Mouse (Mus musculus) R1 (cell line): ENCODE data around the gene Ecm2.

ENCODE experiments used
- DNase-seq: peaks from one replicate; pipeline ENCODE4 v3.0.0-alpha.2; 2018; ENCODE audit warnings: low read depth, low spot score

Gene Ecm2

DNA sequence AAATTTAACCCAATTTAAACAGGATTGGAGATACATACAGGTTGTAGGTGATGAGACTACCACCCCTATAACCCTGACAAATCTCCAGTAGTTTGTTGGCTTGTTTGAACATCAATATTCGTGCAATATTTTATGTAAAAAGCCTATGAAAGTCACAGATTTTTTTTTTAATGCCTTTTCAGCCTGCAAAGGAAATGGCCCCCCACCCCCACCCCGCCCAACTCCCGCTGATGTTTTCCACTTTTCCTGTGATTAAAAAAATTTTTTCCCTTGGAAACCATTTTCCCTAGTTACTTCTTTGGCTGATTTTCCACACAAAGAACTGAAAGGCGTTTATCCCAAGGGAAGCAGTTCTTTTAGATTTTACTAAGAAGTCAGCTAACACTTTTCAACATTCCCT lies at the start of gene Ecm2:
Ecm2 (plus strand) TSS at position 301 of the 400 bp plus-strand sequence.
- no peak for DNase-seq

DNA sequence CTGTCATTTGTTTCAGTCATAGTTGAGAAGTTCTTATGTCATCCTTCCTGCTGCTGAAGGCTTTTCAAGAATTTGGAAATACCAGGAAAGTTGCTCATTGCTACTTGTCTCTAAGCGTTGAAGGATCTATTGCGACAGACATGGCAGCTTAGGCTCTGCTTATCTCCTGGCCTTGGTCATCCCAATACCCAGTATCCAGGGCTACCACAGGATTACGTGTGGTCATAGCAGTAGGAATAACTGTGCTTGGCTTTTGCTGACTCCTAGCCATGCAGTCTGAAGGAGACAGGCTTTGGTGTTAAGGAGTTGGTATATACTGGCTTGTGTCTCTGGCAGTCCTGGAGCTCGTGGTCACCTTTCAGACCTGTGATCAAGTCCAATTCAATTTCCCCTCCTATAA lies 44.3 kb upstream of the Ecm2 start:
- DNase-seq: no peak

DNA sequence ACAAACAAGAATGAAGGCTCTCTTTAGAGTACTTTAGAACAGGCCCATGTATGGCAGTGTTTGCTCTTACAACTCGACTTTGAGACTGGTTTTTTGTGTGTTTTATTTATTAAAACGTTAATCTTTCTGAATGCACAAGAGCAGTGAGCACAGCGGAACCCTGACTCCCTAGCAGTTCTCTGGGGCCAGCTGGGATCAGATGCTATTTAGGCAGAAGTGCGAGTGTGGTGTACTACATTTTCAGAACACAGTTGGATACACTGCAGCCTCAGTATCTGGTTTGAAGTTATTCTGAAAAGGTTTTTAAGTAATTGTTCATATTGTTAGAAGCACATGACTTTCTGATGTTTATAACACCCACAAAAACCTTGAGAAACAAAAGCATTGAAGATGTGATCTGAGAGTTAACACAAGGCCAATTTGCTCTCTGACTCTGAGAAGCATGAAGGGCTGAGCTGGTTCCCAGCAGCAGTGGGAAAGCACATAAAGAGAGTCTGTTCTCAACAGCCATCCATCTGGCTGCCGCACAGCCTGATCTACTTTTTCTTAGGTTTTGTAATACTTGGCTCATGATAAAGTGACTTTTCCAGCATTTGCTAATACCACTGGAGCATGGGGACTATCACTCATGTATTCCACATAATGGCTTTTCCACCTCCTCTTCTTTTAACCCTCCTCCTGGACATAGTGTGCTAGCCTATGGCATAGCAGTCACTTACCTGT lies 43.8 kb upstream of the Ecm2 start:
- DNase-seq: no peak

DNA sequence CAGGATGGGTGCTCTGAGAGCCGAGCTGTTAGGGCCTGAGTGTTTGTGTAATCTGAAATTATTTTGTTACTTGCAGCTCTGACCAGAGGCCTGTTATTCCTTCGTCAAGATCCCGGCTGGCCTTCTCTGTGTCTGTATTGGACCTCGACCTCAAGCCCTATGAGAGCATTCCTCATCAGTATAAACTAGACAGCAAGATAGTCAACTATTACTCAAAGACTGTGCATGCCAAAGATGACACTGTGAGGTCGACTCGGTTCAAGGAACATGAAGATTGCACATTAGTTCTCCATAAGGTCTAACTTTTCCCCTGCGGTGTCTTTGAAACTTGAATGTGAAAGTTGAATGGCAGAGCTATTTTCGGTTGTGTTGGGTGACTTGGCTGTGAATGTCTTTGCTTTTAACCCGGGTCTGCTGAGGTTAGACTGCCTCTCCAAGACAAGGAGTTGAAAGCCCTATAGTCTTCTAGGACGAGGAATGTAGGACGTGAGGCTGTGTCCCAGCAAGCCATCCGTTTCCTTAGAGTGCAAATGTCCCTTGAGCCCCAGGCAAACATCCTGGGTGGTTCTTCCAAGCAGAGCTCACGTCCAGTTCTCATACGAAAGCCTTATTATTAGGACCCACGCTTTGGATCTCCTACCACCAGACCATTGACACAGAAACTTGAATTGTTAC lies 43.0 kb upstream of the Ecm2 start:
- no peak for DNase-seq

DNA sequence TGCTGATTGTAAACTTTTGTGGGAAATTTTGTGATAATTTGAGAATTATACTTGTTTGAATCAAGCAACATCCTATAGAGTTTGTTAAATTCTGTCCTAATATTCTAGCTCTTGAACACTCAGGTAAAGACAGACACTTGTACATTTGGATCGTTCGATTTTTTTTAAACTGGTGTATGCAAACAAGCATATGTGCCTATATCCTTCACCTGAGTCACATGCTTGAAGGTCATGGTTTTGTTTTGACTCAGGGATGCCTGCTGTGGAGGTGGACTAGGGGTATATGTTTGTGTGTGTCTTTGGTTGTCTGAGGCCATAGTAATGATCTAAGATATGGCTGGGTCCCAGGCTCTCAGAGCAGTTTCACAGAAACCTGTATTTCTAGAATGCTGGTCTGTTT lies 41.7 kb upstream of the Ecm2 start:
- DNase-seq: no peak

DNA sequence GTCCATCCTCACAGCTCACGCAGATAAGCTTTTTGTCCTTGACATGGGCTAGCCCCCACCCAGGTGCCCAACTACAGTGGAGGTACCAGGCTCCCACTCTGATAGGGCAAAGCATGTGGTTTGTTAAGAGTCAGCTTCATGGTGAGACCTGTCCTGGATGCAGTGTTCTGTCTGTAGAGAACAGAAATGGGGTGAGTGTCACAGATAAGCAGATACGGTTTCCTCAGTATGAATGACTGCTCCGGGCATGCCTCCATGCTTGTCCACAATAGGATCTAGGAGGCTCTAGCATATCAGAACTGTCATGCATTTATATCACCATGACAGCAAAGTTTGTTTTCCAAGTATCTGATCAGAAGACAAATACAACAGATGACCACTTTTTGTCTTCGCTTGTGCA lies 38.7 kb upstream of the Ecm2 start:
- no peak for DNase-seq

DNA sequence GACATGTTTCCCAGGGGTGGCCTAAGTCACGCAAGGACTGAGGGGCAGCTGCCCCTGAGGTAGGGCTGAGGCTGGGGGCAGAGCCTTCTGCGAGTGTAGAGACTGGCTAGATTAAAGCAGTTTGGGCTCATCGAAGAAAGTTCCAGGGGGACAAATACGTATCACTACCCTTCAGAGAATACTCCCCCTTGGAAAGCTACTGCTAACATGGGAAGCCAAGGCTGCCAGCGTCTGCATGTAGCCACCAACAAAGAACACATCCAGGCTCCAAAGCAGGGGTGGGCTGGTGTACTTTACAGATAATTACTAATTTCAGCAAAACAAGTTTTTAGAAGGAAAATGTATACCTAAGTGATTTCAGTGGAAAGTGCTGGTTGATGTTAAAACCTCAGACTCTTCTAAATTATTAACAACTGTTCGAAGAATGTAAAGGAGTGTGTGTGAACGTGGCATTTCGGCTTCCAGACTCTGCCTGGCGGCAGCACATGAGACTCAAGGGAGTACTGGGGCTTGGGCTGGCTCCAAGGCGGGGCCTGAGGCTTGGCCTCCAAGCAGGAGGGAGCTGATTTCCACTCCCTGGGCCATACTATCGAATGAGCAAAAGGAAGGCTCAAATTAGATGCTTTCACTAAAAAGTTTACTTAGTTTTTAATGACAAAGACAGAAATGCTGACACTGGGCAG lies 38.1 kb upstream of the Ecm2 start:
- DNase-seq: no peak

DNA sequence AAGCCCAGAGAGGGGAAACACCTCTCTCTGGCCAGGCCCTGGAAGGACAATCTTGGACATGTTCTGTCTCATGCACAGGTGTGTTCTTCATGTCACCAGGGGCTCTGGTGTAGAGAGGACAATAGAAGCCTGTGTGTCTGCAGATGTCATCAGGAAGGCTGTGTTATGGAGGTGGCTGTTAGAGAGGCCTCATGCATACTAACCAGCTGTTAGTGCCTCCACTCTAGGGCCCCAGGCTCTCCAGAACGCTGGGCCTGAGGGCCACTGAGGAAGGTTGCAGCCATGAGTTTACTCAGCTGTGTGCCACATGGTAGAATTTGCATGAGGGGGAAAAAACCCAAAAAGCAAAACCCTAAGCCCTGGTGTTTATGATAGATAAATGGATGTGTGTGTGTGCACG lies 37.0 kb upstream of the Ecm2 start:
- DNase-seq: no peak

DNA sequence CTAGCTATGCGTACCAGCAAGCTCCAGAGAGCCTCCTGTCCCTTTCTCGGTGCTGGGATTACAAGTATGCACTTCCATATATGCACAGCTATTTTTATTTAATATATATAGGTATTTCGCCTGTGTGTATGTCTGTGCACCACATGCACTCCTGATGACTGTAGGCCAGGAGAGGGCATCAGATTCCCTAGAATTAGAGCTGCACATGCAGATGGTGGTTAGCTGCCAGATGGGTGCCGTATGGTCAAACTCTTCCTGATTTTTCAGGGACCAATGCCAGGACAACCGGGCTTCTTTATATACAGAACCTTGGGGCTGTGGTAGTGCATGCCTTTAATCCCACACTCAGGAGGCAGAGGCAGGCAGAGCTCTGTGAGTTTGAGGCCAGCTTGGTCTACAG lies 35.6 kb upstream of the Ecm2 start:
- DNase-seq: no peak

DNA sequence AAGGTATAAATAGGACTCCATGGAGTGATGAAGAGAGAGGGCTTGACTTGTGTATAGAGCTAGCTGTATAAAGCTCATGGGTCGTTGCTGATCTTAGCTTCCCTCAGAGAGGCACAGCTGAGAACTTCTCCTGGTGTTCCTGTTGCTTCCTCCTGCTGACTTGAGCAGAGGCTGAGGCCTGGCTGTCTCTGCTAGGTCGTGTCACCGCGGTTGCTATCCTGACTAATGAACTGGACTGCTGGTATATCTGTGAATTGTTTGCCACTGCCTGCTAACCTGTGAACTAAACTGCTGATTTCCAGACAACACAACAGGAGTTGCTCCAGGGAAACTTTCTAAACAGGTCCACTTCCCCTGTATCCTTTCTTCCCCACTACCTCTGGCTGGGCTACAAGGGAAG lies 34.3 kb upstream of the Ecm2 start:
- DNase-seq: no peak

DNA sequence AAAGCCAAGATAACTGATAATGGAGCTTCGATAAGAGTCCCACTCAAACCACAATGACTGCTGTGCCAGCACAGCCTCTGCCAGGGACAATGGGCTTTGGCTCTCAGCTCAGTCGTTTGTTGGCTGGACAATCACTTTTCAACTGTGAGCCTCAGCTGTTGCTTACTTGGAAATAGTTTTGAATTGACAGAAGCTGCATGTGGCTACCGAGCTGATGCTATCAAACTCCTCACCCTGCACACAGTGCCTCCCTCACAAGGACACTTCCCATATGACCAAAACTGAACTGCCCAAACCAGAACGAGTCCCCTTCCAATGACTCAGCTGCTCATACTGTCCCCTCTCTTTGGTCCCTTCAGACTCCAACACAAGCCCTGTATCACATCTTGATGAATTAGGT lies 33.8 kb upstream of the Ecm2 start:
- DNase-seq: no peak

DNA sequence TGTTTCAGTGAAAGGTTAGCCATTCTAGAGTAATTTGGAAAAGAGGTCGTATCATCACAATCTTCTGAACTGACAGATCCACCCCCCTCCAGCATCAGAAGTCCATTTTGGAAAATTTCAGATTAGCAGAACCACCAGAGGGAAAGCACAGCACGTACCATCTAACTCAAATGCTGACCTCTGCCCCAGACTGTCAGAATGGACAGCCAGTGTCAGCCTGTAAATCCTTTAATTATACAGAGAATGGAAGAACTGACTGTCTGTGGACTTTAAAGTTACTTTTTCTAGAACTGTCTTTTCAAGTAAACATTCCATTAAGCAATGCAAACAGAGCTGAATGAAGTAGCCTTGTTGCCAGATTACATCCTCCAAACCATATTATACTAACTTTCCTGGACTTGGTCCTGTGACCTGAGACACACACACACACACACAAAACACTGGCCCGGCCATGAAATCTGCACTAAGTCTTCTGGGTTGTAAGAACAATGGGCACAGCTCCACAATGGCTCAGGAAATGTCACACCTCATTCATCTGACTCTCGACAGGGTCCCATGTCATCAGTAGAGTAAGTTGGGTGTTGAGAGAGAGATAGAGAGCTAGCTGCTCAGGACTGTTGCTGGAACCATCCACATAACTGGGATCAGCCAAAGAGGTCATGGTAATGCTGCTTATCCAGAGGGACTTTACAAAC lies 32.5 kb upstream of the Ecm2 start:
- no peak for DNase-seq

DNA sequence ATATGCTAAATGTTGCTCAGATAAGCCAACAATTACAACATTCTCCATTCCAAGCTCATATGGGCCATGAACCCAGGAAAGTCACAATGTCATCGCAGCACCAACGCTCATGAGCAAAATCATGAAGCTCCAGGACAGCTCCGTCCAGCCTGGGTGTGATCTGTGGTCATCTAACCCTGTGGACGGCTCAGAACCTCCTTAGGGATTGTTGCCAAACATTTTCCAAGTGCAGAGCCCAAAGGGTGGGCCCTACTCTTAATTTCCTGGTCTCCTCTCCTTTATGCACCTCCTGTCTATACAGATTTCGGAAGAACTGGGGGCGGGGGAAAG lies 32.0 kb upstream of the Ecm2 start:
- no peak for DNase-seq

DNA sequence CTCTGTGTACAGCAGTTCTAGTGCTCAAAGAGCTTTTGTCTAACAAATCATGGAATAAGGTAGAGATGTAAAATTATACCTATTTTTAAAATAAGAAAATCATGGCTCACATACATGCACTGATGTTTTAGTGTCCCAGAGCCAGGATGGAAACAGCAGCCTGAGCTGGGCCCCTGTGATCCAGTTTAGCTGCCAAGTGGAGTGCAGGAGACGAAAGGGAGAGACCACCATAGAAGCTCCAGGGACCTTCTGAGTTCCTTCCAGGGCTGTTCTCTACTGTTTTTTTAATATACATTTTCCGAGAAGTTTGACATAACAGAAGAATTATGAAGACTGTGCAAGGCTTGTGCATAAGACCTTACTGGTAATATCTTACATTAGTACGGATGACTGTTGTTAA lies 26.7 kb upstream of the Ecm2 start:
- no peak for DNase-seq

DNA sequence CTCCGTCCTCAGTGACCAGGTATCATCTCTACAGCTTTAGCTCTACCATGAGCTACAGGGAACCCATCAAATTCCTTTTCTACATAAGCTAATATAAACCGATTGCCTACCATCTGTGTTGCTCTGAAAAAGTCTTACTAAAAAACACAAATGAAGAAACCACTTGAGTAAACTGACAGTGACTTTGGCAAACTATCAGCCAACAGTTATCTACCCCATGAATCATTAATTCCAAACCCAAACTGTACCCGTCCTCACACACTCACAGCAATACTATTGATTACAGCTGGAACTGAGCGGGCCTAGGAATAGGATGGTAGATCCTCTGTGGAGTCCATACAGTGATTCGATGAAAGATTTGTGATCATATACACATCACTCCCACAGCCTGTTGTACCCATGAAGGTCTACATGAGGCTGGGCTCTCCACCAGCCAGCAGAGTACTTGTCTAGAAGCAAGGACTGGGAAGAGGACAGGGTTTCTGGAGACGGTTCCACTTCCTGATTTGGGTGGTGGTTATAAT lies 25.7 kb upstream of the Ecm2 start:
- DNase-seq: no peak

DNA sequence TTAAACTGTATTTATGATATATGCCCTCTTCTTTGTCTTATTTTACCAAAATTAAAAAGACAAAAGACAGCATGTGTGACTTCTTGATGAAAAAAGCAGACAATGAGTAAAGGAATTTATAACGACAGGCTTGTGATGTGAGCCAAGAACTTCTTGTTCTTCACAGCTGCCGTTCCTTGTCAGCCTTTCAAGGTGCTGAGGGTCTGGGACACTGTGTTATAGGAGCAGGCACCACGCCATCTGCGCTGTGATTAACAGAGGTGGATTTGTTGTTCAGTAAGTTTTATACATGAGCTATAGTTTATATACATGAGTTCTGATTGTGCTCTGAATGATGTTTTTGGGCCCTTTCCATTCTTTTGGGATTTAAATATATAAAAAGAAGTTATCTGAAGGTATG lies 25.2 kb upstream of the Ecm2 start:
- no peak for DNase-seq

DNA sequence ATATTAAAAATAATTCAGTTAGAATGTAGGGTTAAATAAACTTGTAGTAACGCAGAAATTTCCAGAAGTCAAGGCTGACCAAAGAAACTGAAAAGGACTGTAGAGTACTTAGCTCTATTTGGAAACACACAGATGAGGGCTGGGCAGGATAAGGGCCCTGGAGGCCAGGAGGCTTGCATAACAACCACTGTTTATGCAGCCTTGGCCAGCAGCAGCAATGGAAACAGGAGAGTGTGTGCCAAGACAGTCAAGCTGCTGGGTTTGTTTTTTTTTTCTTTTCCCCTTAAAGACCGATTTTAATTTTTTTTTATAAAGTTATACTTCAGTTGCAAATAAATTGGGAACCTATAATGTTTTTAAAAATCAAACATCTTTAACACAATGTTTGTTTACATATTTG lies 24.6 kb upstream of the Ecm2 start:
- no peak for DNase-seq

DNA sequence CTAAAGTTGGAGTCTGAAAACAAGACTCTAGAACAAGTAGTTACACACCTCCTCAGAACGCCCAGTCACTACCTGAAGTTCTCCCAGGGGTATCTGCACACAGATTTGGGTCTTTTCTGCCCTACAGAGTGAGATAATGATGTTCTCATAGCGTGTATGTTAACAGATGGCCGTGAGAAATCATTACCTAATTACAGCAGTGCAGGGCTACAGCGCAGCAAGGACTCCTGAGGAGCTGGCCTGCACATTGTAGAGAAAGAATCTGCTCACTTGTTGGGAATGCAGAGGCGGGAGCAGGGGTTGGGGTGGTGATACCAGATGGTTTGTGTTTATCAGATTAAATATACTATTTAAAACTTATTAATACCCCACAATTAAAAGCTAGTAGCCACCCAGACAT lies 24.1 kb upstream of the Ecm2 start:
- DNase-seq: no peak

DNA sequence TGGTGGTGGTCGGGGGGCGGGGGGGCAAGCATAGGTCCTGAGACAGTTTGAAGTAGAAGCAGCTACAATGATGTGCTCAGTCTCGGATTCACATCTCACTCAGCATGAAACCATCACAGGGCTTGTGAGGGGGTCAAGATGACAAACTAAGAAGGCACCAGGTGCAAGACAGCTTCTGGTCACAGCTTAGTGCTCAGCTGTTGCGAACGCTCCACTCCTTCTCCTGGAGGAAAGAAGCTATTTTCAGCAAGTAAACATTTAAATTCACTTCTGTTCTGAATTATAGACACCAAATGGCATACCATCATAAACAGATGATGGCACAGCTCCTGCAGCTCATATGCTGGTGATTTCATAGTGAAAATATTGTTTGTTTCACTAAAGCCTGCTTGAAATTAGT lies 19.2 kb upstream of the Ecm2 start:
- no peak for DNase-seq

DNA sequence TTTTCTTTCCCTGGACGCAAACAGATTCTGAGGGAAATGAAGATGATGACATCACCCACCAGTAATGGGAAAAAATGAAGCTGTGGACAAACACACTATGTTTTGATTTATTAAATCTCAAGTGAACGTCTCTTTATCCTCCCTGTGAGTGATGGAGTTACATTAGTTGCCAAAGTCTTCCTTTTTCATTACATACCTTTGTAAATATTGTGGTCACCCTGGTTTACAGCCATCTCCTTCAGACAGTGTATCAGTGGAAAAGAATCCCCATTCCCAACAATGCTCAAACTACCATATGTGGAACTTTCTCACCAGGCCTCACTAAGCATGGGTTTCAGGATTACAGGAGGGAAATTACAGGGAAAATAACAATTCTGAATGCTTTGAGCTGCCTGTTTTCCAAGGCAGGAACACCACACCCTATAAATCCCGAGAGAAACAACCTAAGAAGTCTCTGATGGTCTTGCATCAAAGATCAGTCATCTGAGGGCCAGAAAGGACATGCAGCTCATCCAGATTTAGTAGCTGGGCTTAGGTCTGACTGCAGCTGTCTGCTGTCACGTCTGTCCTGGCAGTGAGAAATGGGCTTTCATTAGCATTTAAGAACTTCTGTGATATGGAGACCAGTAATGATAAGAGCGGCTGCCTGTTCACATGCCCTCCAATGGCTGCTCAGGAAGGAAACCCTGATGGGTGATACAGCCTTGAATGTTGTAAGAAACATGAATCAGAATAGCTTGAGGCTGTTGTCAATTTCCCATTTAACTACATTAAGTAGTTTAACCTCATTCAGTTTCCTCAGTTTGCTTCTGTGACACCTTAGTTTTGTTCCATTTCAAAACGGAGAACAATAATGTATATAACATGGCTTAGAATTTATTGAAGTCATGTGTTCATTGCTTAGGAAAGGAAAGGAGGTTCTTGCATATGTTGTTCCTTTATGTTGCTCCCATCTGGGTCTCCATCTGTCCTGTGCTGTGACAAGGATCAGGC lies 11.9 kb upstream of the Ecm2 start, which contains the start of gene Tes3-ps:
Tes3-ps (plus strand) TSS at position 943 of the 993 bp plus-strand sequence.
- DNase-seq: no peak

DNA sequence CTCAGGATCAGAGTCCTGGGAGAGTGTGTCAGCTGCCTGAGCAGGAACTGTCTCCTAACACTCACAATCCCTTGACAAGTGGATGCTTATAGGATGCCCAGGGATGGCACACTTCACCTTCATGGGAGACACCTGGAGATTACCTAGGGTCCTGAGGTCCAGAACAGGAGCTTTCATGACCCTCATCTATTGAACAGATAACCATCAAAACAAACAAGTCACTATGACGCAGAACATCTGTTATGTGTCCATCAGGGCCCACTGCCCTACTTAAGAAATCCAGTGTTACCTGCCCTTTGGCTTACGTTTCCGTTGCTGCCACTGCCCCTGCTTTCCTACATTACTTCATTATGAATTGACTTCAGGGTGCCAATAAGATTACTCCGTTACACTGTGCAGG lies 1.2 kb downstream of the Ecm2 start:
- DNase-seq: no peak
